Mouse (Mus musculus): Measurements from ENCODE around the gene Rxrb. TPM values are rescaled to one million over a fixed set of nuclear protein-coding genes. Genes with fewer than 3 reads are reported as not detected.

Rxrb gene
- polyA plus RNA-seq, 1 experiment from 2014 or later: 40.3 TPM

GRCm38 (mm10) chr17:34022987-34023386 lies 8.6 kb upstream of the Rxrb start:
- ATAC-seq (replicated peaks; ENCODE audit: low FRiP score) (no peak), DNase-seq (ENCODE audit: low spot score) (peak; percentile 56)
- WGBS: 96% methylated on average over 20 of the region's 20 CpGs
- Histone ChIP-seq H3K4me2 (ENCODE audit: low read depth, low read length, severe bottlenecking) (no peak overlapping the region), H3K27me3 (ENCODE audit: control insufficient read depth, insufficient read depth, low read length) (no peaks in the 10 kb centered on the region), H3K4me1 (replicated peaks; ENCODE audit: control insufficient read depth, insufficient read depth, low read length) (peaks cover 20% of the 10 kb centered on the region), H3K9me3 (ENCODE audit: control insufficient read depth, low read length) (peaks cover 6% of the 10 kb centered on the region; the same call in 1 of the 2 replicates), H3K36me3 (ENCODE audit: control insufficient read depth, insufficient read depth, low read length) (peaks cover 22% of the 10 kb centered on the region), H3K4me3 (ENCODE audit: low read depth, low read length) (no peak overlapping the region), H3K27ac (ENCODE audit: low read depth, low read length) (no peak overlapping the region), H3K9ac (ENCODE audit: low read length) (no peak overlapping the region)

DNA sequence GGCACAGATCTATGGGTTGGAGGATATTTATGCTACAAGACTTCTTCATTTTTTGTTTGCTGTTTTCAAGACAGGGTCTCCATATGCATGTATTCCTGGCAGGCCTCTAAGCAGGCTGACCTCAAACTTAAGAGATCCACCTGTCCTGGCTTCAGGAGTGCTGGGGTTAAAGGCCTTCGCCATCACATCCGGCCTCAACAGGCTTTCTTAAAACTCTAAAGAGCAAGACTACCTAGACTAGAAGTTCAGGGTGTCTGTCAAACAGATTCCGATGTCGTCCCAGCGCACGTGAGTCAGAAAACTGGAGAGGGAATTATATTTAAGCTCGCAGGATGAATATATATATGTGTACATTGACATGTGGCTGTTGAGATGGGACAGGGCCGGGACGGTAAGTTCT lies 7.9 kb upstream of the Rxrb start:
- H3K27me3 ChIP-seq (ENCODE audit: control insufficient read depth, insufficient read depth, low read length): no peaks in the 10 kb centered on the region
- 68% methylated on average over 9 of the region's 9 CpGs for WGBS
- peak overlapping the region; percentile 86 for H3K4me2 ChIP-seq (ENCODE audit: low read depth, low read length, severe bottlenecking)
- no peak for DNase-seq (ENCODE audit: low spot score)
- ATAC-seq (replicated peaks; ENCODE audit: low FRiP score): no peak
- H3K9me3 ChIP-seq (ENCODE audit: control insufficient read depth, low read length): peaks cover 6% of the 10 kb centered on the region; the same call in 1 of the 2 replicates
- H3K4me3 ChIP-seq (ENCODE audit: low read depth, low read length): peak overlapping the region; percentile 92
- peak overlapping the region; percentile 99 for H3K27ac ChIP-seq (ENCODE audit: low read depth, low read length)
- peaks cover 26% of the 10 kb centered on the region for H3K4me1 ChIP-seq (replicated peaks; ENCODE audit: control insufficient read depth, insufficient read depth, low read length)
- peaks cover 23% of the 10 kb centered on the region for H3K36me3 ChIP-seq (ENCODE audit: control insufficient read depth, insufficient read depth, low read length)
- peak overlapping the region; percentile 95; the same call in 1 of the 2 replicates for H3K9ac ChIP-seq (ENCODE audit: low read length)

DNA sequence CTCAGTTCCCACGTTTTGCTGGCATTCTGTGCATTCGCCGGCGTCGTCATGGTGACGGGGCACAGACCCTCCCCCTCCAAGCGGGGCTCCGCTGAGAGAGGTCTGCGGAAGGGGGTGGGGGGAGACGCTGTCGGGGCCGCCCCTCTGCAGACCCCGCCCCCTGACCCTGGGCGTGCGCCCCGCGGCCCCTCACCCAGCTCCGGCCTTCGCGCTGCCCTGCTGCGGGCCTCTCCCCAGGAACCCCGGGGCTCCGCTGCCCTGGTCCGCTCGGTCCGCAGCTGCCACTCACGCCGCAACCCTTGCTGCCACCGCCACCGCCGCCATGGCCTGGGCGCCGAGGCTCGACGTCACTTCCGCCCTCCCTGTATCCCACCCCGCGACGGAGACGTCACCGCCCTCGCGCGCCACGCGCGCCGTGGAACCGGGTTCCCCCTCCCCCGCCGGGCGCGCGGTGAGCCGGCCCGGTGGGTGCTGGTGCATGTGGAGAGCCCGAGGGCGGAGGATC lies 7.2 kb upstream of the Rxrb start, which contains the start of gene Ring1:
Gene Ring1 (minus strand): TSS at position 364 of the 505 bp plus-strand sequence.
- H3K36me3 ChIP-seq (ENCODE audit: control insufficient read depth, insufficient read depth, low read length): peaks cover 30% of the 10 kb centered on the region
- peak within 1 kb of the TSS; percentile 95 for H3K9ac ChIP-seq (ENCODE audit: low read length)
- WGBS: under 1% methylated on average over 44 of the region's 58 CpGs

GRCm38 (mm10) chr17:34024861-34025755 lies 6.5 kb upstream of the Rxrb start:
- H3K4me3 ChIP-seq (ENCODE audit: low read depth, low read length): peak overlapping the region; percentile 92
- peaks cover 31% of the 10 kb centered on the region for H3K36me3 ChIP-seq (ENCODE audit: control insufficient read depth, insufficient read depth, low read length)
- WGBS: under 1% methylated on average over 54 of the region's 57 CpGs

More for the DNA sequence above, 7.2 kb upstream of the Rxrb start, which contains the start of gene Ring1:
- Histone ChIP-seq H3K4me2 (ENCODE audit: low read depth, low read length, severe bottlenecking) (peak within 1 kb of the TSS; percentile 86), H3K9me3 (ENCODE audit: control insufficient read depth, low read length) (peaks cover 2% of the 10 kb centered on the region; the same call in 1 of the 2 replicates), H3K27me3 (ENCODE audit: control insufficient read depth, insufficient read depth, low read length) (no peaks in the 10 kb centered on the region), H3K4me3 (ENCODE audit: low read depth, low read length) (peak within 1 kb of the TSS; percentile 92), H3K27ac (ENCODE audit: low read depth, low read length) (peak within 1 kb of the TSS; percentile 99), H3K4me1 (replicated peaks; ENCODE audit: control insufficient read depth, insufficient read depth, low read length) (peaks cover 31% of the 10 kb centered on the region)
- DNase-seq (ENCODE audit: low spot score) (peak; percentile 96), ATAC-seq (replicated peaks; ENCODE audit: low FRiP score) (peak; percentile 62)

DNA sequence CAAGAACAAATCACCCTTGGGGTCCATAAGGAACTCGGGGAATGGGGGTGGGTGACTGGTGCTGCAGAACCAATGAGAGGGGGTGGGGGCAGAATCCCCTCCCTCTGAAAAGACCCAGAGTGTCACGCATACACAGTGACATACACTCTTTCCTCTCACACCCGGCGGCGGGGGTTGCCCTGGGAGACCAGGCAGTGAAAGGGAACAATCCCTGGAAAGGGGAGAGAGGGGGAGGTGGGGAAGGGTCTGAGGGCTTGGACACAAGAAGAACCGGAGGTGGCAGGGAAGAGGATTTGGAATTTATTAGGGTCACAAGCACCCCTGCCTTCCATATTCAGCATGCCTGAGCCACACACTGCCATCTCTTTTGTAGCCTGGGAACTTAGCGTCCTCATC lies 5.9 kb upstream of the Rxrb start:
- WGBS: 2% methylated on average over 7 of the region's 7 CpGs
- peak overlapping the region; percentile 99 for H3K27ac ChIP-seq (ENCODE audit: low read depth, low read length)
- H3K4me2 ChIP-seq (ENCODE audit: low read depth, low read length, severe bottlenecking): peak overlapping the region; percentile 86
- peaks cover 30% of the 10 kb centered on the region for H3K36me3 ChIP-seq (ENCODE audit: control insufficient read depth, insufficient read depth, low read length)
- ATAC-seq (replicated peaks; ENCODE audit: low FRiP score) (peak; percentile 77), DNase-seq (ENCODE audit: low spot score) (peak; percentile 96)
- H3K9me3 ChIP-seq (ENCODE audit: control insufficient read depth, low read length): no peaks in the 10 kb centered on the region
- H3K27me3 ChIP-seq (ENCODE audit: control insufficient read depth, insufficient read depth, low read length): no peaks in the 10 kb centered on the region
- H3K9ac ChIP-seq (ENCODE audit: low read length): peak overlapping the region; percentile 95
- peaks cover 42% of the 10 kb centered on the region for H3K4me1 ChIP-seq (replicated peaks; ENCODE audit: control insufficient read depth, insufficient read depth, low read length)
- H3K4me3 ChIP-seq (ENCODE audit: low read depth, low read length): peak overlapping the region; percentile 92

More at GRCm38 (mm10) chr17:34024861-34025755, 6.5 kb upstream of the Rxrb start:
- Histone ChIP-seq H3K9me3 (ENCODE audit: control insufficient read depth, low read length) (no peaks in the 10 kb centered on the region; the same call in 1 of the 2 replicates), H3K27me3 (ENCODE audit: control insufficient read depth, insufficient read depth, low read length) (no peaks in the 10 kb centered on the region), H3K4me2 (ENCODE audit: low read depth, low read length, severe bottlenecking) (peak overlapping the region; percentile 86), H3K9ac (ENCODE audit: low read length) (peak overlapping the region; percentile 95), H3K4me1 (replicated peaks; ENCODE audit: control insufficient read depth, insufficient read depth, low read length) (peaks cover 36% of the 10 kb centered on the region), H3K27ac (ENCODE audit: low read depth, low read length) (peak overlapping the region; percentile 99)
- peak; percentile 92 for DNase-seq (ENCODE audit: low spot score)
- peak; percentile 52 for ATAC-seq (replicated peaks; ENCODE audit: low FRiP score)

- no peaks in the 10 kb centered on the region for H3K27me3 ChIP-seq (ENCODE audit: control insufficient read depth, insufficient read depth, low read length)
- peak overlapping the region; percentile 86 for H3K4me2 ChIP-seq (ENCODE audit: low read depth, low read length, severe bottlenecking)
- H3K4me3 ChIP-seq (ENCODE audit: low read depth, low read length): peak overlapping the region; percentile 92
- ATAC-seq (replicated peaks; ENCODE audit: low FRiP score) (no peak), DNase-seq (ENCODE audit: low spot score) (peak; percentile 67)
- H3K27ac ChIP-seq (ENCODE audit: low read depth, low read length): peak overlapping the region; percentile 99
- H3K36me3 ChIP-seq (ENCODE audit: control insufficient read depth, insufficient read depth, low read length): peaks cover 25% of the 10 kb centered on the region
- peaks cover 42% of the 10 kb centered on the region for H3K4me1 ChIP-seq (replicated peaks; ENCODE audit: control insufficient read depth, insufficient read depth, low read length)
- 2% methylated on average over 2 of the region's 2 CpGs for WGBS
- H3K9ac ChIP-seq (ENCODE audit: low read length): peak overlapping the region; percentile 95
- H3K9me3 ChIP-seq (ENCODE audit: control insufficient read depth, low read length): no peaks in the 10 kb centered on the region
These were observed 5.4 kb upstream of the Rxrb start for GRCm38 (mm10) chr17:34026221-34026620.

DNA sequence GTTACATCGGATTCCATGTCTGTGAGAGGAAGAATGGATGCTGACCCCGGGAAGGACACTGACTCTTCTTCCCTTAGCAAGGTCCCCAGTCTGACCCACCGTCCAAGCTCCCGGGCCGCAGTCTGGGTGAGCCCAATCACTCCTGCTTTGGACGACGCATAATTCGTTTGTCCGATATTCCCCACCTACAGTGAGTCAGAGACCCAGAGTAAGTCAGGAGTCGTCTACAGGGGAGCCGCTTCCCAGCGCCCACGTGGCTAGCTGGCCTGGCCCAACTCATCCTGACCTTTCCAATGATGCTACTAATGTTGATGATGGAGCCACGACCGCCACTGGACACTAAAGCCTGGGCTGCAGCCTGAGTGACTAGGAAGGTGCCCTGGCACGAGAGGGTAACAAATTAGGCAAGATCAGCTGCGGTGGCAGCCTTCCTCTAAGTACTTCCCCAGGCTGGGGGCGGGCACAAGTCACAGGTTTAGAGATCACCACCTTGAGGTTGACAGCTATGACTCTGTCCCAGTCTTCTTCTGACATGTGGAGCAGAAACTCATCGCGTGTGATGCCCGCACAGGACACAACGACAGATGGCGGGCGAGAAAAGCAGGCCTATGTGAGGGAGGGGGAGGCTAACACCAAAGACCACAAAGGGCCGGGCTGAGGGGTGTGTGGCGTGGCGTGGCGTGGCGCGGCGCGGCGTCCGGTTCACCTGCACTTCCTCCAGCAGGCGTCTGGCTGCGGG lies 4.5 kb upstream of the Rxrb start:
- Histone ChIP-seq H3K27me3 (ENCODE audit: control insufficient read depth, insufficient read depth, low read length) (no peaks in the 10 kb centered on the region), H3K36me3 (ENCODE audit: control insufficient read depth, insufficient read depth, low read length) (peaks cover 16% of the 10 kb centered on the region), H3K27ac (ENCODE audit: low read depth, low read length) (peak overlapping the region; percentile 99), H3K4me3 (ENCODE audit: low read depth, low read length) (peak overlapping the region; percentile 92), H3K4me2 (ENCODE audit: low read depth, low read length, severe bottlenecking) (peak overlapping the region; percentile 86), H3K4me1 (replicated peaks; ENCODE audit: control insufficient read depth, insufficient read depth, low read length) (peaks cover 42% of the 10 kb centered on the region), H3K9ac (ENCODE audit: low read length) (peak overlapping the region; percentile 95), H3K9me3 (ENCODE audit: control insufficient read depth, low read length) (no peaks in the 10 kb centered on the region)
- 3% methylated on average over 33 of the region's 36 CpGs for WGBS
- DNase-seq (ENCODE audit: low spot score): peak; percentile 83
- ATAC-seq (replicated peaks; ENCODE audit: low FRiP score): no peak

- peaks cover 14% of the 10 kb centered on the region for H3K36me3 ChIP-seq (ENCODE audit: control insufficient read depth, insufficient read depth, low read length)
- H3K27ac ChIP-seq (ENCODE audit: low read depth, low read length): peak within 1 kb of the TSS; percentile 99
- under 1% methylated on average over 49 of the region's 49 CpGs for WGBS
- ATAC-seq (replicated peaks; ENCODE audit: low FRiP score) (peak; percentile 73), DNase-seq (ENCODE audit: low spot score) (peak; percentile 96)
- H3K4me1 ChIP-seq (replicated peaks; ENCODE audit: control insufficient read depth, insufficient read depth, low read length): peaks cover 45% of the 10 kb centered on the region
- peak within 1 kb of the TSS; percentile 95 for H3K9ac ChIP-seq (ENCODE audit: low read length)
- peak within 1 kb of the TSS; percentile 86 for H3K4me2 ChIP-seq (ENCODE audit: low read depth, low read length, severe bottlenecking)
- H3K27me3 ChIP-seq (ENCODE audit: control insufficient read depth, insufficient read depth, low read length): no peaks in the 10 kb centered on the region
- peak within 1 kb of the TSS; percentile 92 for H3K4me3 ChIP-seq (ENCODE audit: low read depth, low read length)
- H3K9me3 ChIP-seq (ENCODE audit: control insufficient read depth, low read length): no peaks in the 10 kb centered on the region
These were observed 3.9 kb upstream of the Rxrb start, which contains the start of gene H2-Ke6 for GRCm38 (mm10) chr17:34027656-34028223. Gene H2-Ke6 (minus strand): TSS chr17:34028060.

Measured in forebrain, embryonic 11.5 days (tissue).